7 mouse cellular contexts compared by ENCODE assay signal in genomic region chr2:27079152-27079584, GRCm38 (mm10). TPM values are rescaled to one million over a fixed set of nuclear protein-coding genes. Genes with fewer than 3 reads are reported as not detected.
DNase-seq lines count a peak whose midpoint lies in the region; ATAC-seq and TF ChIP-seq lines count a peak whose summit lies in the region.

TSS of gene Adamtsl2 (plus strand) at chr2:27079379.

- peaks cover 31% of the 10 kb centered on the region for H3K4me1 ChIP-seq in intestine, embryonic 14.5 days (replicated peaks; ENCODE audit: control insufficient read depth, insufficient read depth, low read length)
- peaks cover 11% of the 10 kb centered on the region for H3K4me1 ChIP-seq in midbrain, embryonic 11.5 days (ENCODE audit: control insufficient read depth, insufficient read depth, low read length)
- H3K4me1 ChIP-seq in small intestine, adult 2 months (ENCODE audit: control insufficient read depth, insufficient read depth, insufficient read length, low read length): no peaks in the 10 kb centered on the region

- ATAC-seq in intestine, embryonic 14.5 days (replicated peaks; ENCODE audit: low FRiP score, low TSS enrichment, low read depth): peak; percentile 63
- ATAC-seq in midbrain, embryonic 11.5 days (ENCODE audit: low FRiP score): peak; percentile 73

- H3K36me3 ChIP-seq in intestine, embryonic 14.5 days (ENCODE audit: control insufficient read depth, insufficient read depth, low read length): no peaks in the 10 kb centered on the region
- H3K36me3 ChIP-seq in midbrain, embryonic 11.5 days (ENCODE audit: control insufficient read depth, insufficient read depth, low read length): no peaks in the 10 kb centered on the region
- no peaks in the 10 kb centered on the region for H3K36me3 ChIP-seq in small intestine, adult 2 months (ENCODE audit: control insufficient read depth, insufficient read depth, low read length)

- intact Hi-C loops in left cerebral cortex, postnatal 14 days (cut with DNase I): no loop called here

- peak within 1 kb of the TSS; percentile 20; the same call in 1 of the 2 replicates for H3K4me2 ChIP-seq in intestine, embryonic 14.5 days (ENCODE audit: low read length)
- no peak within 1 kb of the TSS for H3K4me2 ChIP-seq in midbrain, embryonic 11.5 days

- H3K9ac ChIP-seq in intestine, embryonic 14.5 days (ENCODE audit: low read length): no peak within 1 kb of the TSS
- H3K9ac ChIP-seq in midbrain, embryonic 11.5 days (ENCODE audit: low read length): no peak within 1 kb of the TSS

- no peaks in the 10 kb centered on the region for H3K9me3 ChIP-seq in intestine, embryonic 14.5 days (ENCODE audit: control insufficient read depth, low read length)
- H3K9me3 ChIP-seq in midbrain, embryonic 11.5 days (ENCODE audit: control insufficient read depth, low read length): no peaks in the 10 kb centered on the region

- no peak for TF ChIP-seq POLR2A in small intestine, adult 2 months (IDR thresholded peaks at IDR 0.05; ENCODE audit: low read depth, low read length)

- under 1% methylated on average over 10 of the region's 10 CpGs for WGBS in intestine, embryonic 14.5 days
- 4% methylated on average over 10 of the region's 10 CpGs for WGBS in midbrain, embryonic 11.5 days
- WGBS in small intestine, adult 2 months: 2% methylated on average over 10 of the region's 10 CpGs

- DNase-seq in adrenal gland, postnatal 14 days: peak; percentile 87
- DNase-seq in embryo, embryonic 11.5 days (ENCODE audit: low read depth, low spot score): peak; percentile 49
- no peak for DNase-seq in gonadal fat pad, adult 2 months (ENCODE audit: low read depth)
- DNase-seq in intestine, embryonic 14.5 days (ENCODE audit: low spot score): peak; percentile 78
- peak; percentile 60 to 64 for DNase-seq in left cerebral cortex, postnatal 14 days (ENCODE audit: low spot score in 2 of 2)
- peak; percentile 90 for DNase-seq in midbrain, embryonic 11.5 days (ENCODE audit: low spot score, missing footprints)

- no peak for TF ChIP-seq CTCF in small intestine, adult 2 months (IDR thresholded peaks at IDR 0.05; ENCODE audit: extremely low read depth, insufficient read length, insufficient replicate concordance, low read depth, low read length)

- no peak within 1 kb of the TSS for H3K4me3 ChIP-seq in intestine, embryonic 14.5 days (ENCODE audit: low read depth, low read length)
- no peak within 1 kb of the TSS for H3K4me3 ChIP-seq in midbrain, embryonic 11.5 days (ENCODE audit: low read depth, low read length)
- H3K4me3 ChIP-seq in small intestine, adult 2 months (ENCODE audit: low read depth, low read length): peak within 1 kb of the TSS; percentile 25

- H3K27ac ChIP-seq in intestine, embryonic 14.5 days (ENCODE audit: low read depth): no peak within 1 kb of the TSS
- H3K27ac ChIP-seq in midbrain, embryonic 11.5 days (ENCODE audit: low read depth, low read length): no peak within 1 kb of the TSS
- H3K27ac ChIP-seq in small intestine, adult 2 months (ENCODE audit: insufficient read depth, low read depth, low read length): no peak within 1 kb of the TSS

- no peaks in the 10 kb centered on the region for H3K27me3 ChIP-seq in intestine, embryonic 14.5 days (replicated peaks; ENCODE audit: control insufficient read depth, insufficient read depth, low read length)
- no peaks in the 10 kb centered on the region for H3K27me3 ChIP-seq in midbrain, embryonic 11.5 days (ENCODE audit: control insufficient read depth, insufficient read depth, low read length)
- no peaks in the 10 kb centered on the region for H3K27me3 ChIP-seq in small intestine, adult 2 months (ENCODE audit: control insufficient read depth, insufficient read depth, low read length)

RNA-seq across cellular contexts. Expression of gene Adamtsl2, which starts in this region (rescaled TPM):
- total RNA-seq in adrenal gland, postnatal 14 days (2021): 11.5 and 11.7 TPM in 2 replicates
- polyA plus RNA-seq in gonadal fat pad, adult 2 months (2012; rRNA removed): 8.1 and 12.6 TPM in 2 replicates
- 2.0 TPM in 2 replicates for polyA plus RNA-seq in intestine, embryonic 14.5 days (2014; fragmentation: Nextera tagmentation; extraction: Ambion mirVana)
- total RNA-seq in left cerebral cortex, postnatal 14 days (2021): 10 to 100 TPM; 27.4 to 29.3 TPM
- 3.9 and 5.9 TPM in 2 replicates for polyA plus RNA-seq in midbrain, embryonic 11.5 days (2014; fragmentation: Nextera tagmentation; extraction: Ambion mirVana)
- polyA plus RNA-seq in small intestine, adult 2 months (2012; rRNA removed): 1.5 and 1.9 TPM in 2 replicates
